Mouse (Mus musculus) midbrain, embryonic 13.5 days (tissue): ENCODE measurements around the gene Gm11444. TPM values are rescaled to one million over a fixed set of nuclear protein-coding genes. Genes with fewer than 3 reads are reported as not detected.

Experiments
- ATAC-seq: fragments of 200-750 bp; cut with Nextera tagmentation; 2 replicates; pipeline ENCODE4 v1.8.0; 2017; ENCODE audit warnings: mild to moderate bottlenecking, moderate TSS enrichment, moderate library complexity
- H3K27ac ChIP-seq: fragments of 300-500 bp; sonication (generic); 2 replicates; pipeline ENCODE4 v1.5.1; 2015; ENCODE audit warnings: inconsistent platforms, mild to moderate bottlenecking, moderate library complexity
- H3K27me3 ChIP-seq: fragments of 300-500 bp; sonication (generic); 2 replicates; pipeline ENCODE4 v1.6.1; 2015; ENCODE audit warnings: mild to moderate bottlenecking, inconsistent platforms
- H3K36me3 ChIP-seq: fragments of 300-500 bp; sonication (generic); 2 replicates; pipeline ENCODE4 v1.6.1; 2015; ENCODE audit warnings: mild to moderate bottlenecking, inconsistent platforms
- H3K4me1 ChIP-seq: fragments of 300-500 bp; sonication (generic); replicated peaks from 2 replicates; pipeline ENCODE4 v1.6.1; 2015; ENCODE audit warnings: inconsistent platforms
- H3K4me2 ChIP-seq: fragments of 300-500 bp; sonication (generic); replicated peaks from 2 replicates; pipeline ENCODE4 v1.6.1; 2015; ENCODE audit warnings: moderate library complexity, mild to moderate bottlenecking, inconsistent platforms
- H3K4me3 ChIP-seq: fragments of 300-500 bp; sonication (generic); replicated peaks from 2 replicates; pipeline ENCODE4 v1.5.1; 2015; ENCODE audit warnings: mild to moderate bottlenecking, inconsistent platforms
- H3K9ac ChIP-seq: fragments of 300-500 bp; sonication (generic); replicated peaks from 2 replicates; pipeline ENCODE4 v1.6.1; 2015; ENCODE audit warnings: mild to moderate bottlenecking, inconsistent platforms
- H3K9me3 ChIP-seq: fragments of 300-500 bp; sonication (generic); 2 replicates; pipeline ENCODE4 v1.6.1; 2016; ENCODE audit warnings: mild to moderate bottlenecking, inconsistent platforms
- WGBS: fragments of 180-500 bp; shearing (Covaris S2); methylation state at CpG from one replicate; pipeline ENCODE4 v1.1.7; 2015; 5-methylcytosine and 5-hydroxymethylcytosine counted together
- polyA plus RNA-seq: library from polyadenylated mRNA; unstranded; fragments of >200 nt; fragmentation: Nextera tagmentation; extraction: Ambion mirVana; gene quantifications from 2 replicates; pipeline ENCODE4 v1.2.1, GENCODE M21; 2015

Gm11444 gene
- polyA plus RNA-seq, 1 experiment from 2014 or later = not detected

DNA sequence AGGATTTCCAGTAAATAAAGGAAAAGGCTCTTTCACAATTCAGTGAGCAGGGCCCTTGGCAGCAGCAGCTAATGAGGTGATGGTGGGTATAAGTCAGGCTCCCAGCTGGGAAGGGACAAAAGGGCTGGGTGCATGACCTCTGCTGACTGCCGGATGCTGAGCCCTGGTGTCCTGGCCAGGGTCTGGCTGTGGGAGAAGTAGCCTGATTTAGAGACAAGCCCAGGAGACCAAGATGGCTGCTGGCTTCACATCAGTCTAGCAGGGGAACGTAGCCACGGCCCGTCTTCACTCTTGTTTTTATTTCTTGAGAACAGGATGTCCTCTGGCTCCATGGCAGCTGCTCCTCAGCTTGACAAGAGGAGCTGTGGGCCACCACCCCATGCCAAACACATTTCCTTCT lies 3.6 kb downstream of the Gm11444 start:
- Histone ChIP-seq H3K4me3 (no peak overlapping the region), H3K9ac (no peak overlapping the region), H3K27ac (no peak overlapping the region), H3K36me3 (no peaks in the 10 kb centered on the region), H3K27me3 (peaks cover 70% of the 10 kb centered on the region), H3K9me3 (no peaks in the 10 kb centered on the region), H3K4me2 (no peak overlapping the region), H3K4me1 (peaks cover 28% of the 10 kb centered on the region)
- WGBS = 54% methylated on average over 4 of the region's 4 CpGs
- ATAC-seq = no peak

DNA sequence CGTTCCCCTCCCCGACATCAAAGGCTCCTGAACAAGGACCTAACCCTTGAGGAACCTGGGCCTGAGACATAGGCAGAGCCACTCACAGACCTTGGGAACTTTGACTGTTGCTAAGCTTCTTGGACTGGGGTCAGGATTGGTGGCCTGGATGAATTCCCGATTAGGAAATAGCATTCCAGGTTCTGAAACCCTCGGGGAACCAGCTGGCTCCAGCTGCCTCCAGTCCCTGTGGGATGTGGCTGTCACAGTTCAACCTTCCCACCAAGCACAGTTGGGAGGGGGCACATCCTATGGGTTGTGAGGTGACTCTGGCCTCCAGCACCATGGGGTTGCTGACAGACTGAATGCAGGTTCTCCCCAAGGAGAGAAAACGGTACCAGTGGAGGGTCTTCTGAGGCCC lies 4.2 kb downstream of the Gm11444 start:
- Histone ChIP-seq H3K4me3 (no peak overlapping the region), H3K9me3 (no peaks in the 10 kb centered on the region), H3K9ac (no peak overlapping the region), H3K27me3 (peaks cover 76% of the 10 kb centered on the region), H3K4me1 (peaks cover 29% of the 10 kb centered on the region), H3K36me3 (no peaks in the 10 kb centered on the region), H3K27ac (no peak overlapping the region), H3K4me2 (no peak overlapping the region)
- ATAC-seq = no peak
- WGBS = 48% methylated on average over 5 of the region's 5 CpGs

DNA sequence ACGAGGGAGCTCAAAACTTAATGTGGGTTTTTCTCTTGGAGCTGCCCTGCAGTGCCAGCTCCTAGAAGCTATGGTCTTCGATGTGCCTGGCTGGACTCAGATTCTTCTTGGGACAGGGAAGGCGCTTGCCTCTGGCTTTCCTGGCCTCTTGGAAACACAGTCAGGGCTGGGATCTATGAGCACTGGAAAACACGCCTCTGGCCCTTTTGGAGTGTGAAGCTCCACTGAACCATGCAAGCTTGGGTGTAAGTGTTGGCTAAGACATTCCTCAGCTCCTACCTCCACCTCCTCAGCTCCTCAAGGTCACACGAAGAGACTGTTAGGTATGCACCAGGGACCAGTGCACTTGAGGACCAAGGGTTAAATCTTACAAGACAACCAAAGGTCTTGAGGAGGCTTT lies 5.2 kb downstream of the Gm11444 start:
- peaks cover 82% of the 10 kb centered on the region for H3K27me3 ChIP-seq
- peaks cover 36% of the 10 kb centered on the region for H3K4me1 ChIP-seq
- no peak for ATAC-seq
- H3K9ac ChIP-seq = no peak overlapping the region
- WGBS = 40% methylated on average over 5 of the region's 5 CpGs
- H3K27ac ChIP-seq = no peak overlapping the region
- 0 out of 2 replicates have a peak overlapping the region, but pooled peaks have one; percentile 67 for H3K4me2 ChIP-seq
- H3K4me3 ChIP-seq = no peak overlapping the region
- H3K9me3 ChIP-seq = no peaks in the 10 kb centered on the region
- H3K36me3 ChIP-seq = no peaks in the 10 kb centered on the region

DNA sequence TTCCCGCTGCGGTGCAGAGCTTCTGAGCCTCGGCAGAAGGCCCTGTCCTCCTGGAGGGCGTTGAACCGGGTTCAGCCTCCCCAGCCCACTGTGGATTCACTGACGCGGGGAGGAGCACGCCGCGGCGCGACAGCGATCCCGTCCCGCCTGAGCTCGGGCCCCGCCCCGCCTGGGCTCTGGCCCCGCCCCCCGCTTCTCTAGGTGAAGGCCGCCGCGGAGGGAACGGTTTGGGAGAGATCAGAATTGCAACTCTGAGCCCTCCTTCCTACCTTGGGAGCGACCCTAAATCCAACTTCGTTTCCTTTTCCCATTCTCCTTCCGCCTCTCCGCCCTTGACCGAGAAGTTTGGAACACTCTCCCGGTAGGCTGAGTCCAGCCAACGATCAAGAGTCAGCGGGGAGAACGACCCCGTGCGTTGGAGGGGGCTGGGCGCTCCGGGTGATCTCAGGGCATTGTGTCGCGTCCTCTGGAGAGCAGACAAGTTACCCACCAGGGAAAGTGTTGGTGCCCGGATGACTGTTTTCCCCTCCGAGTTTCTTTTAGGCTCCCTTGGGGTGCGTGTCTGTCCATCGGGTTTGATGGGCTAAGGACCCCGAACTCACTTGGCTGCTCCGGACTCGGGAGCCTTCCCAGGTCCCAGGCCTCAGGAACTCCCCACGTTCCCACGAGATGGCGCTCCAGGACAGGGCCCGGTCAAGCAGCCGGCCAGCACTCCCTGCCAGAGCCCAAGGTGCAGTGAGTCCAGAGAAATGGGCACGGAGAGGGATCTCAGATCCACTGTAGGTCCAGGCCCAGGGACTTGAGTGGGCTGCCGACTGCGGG lies 5.8 kb downstream of the Gm11444 start:
- peak; percentile 44 for ATAC-seq
- Histone ChIP-seq H3K36me3 (no peaks in the 10 kb centered on the region), H3K4me3 (peak overlapping the region; percentile 41), H3K4me2 (peak overlapping the region; percentile 67), H3K27ac (no peak overlapping the region), H3K4me1 (peaks cover 36% of the 10 kb centered on the region), H3K27me3 (peaks cover 86% of the 10 kb centered on the region), H3K9ac (peak overlapping the region; percentile 40), H3K9me3 (no peaks in the 10 kb centered on the region)
- under 1% methylated on average over 53 of the region's 54 CpGs for WGBS

DNA sequence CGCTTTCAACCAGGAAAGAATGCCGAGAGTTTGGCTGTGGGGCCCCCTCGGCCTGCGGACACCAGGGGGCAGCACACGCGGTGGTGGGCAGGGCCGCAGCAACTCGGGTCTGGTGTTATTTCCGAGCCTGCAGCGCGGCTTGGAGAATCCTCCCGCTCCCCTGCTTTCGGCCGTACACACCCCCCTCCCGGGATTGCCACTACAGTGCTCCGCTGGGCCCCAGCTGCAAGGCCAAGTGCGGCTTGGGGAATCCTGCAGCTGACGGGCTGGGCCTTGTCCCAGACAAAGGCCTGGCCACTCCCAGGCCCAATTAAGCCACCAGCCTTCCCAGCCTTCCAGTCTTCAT lies 6.8 kb downstream of the Gm11444 start:
- Histone ChIP-seq H3K4me3 (peak overlapping the region; percentile 41), H3K4me2 (peak overlapping the region; percentile 67), H3K9ac (0 out of 2 replicates have a peak overlapping the region, but pooled peaks have one; percentile 17), H3K36me3 (no peaks in the 10 kb centered on the region), H3K27ac (no peak overlapping the region), H3K4me1 (peaks cover 36% of the 10 kb centered on the region), H3K9me3 (no peaks in the 10 kb centered on the region), H3K27me3 (peaks cover 93% of the 10 kb centered on the region)
- WGBS = under 1% methylated on average over 18 of the region's 18 CpGs
- peak; percentile 55 for ATAC-seq

DNA sequence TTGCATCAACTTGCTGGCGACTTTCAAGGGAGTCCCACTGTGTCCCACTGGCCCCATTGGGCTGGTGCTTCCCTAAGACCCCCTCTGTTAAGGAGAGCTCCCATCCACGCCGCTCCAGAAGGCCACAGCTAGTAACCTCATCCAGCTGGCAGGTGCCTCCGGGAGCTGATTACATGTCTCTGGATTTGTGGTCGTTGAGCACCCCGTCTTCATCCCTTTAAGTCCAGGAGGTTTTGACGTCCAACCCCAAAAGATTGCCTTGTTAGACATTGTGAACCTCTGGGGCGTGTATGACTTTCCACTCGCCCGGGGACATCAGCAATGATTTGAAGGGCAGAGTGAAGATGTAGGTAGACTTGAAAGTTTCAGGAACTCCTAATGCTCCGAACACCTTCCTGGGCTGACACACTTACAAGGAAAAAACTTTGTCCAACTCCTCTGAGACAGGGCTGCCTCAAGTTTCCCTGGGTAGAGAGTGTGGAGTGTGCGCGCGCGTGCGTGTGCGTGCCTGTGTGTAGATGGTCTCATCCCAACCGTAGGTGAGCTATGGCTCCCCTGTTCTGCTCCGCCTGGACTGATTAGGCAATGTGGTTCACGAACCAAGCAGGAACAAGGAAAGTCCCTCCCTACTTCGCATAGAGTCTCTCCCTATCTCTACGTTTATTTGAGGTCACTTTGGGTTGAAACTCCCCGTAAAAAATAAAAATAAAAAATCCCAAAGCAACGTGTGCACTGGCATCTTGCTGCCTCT lies 7.4 kb downstream of the Gm11444 start:
- ATAC-seq = no peak
- Histone ChIP-seq H3K27ac (no peak overlapping the region), H3K9ac (0 out of 2 replicates have a peak overlapping the region, but pooled peaks have one; percentile 17), H3K4me3 (peak overlapping the region; percentile 41; the same call in 1 of the 2 replicates), H3K36me3 (no peaks in the 10 kb centered on the region), H3K27me3 (peaks cover 94% of the 10 kb centered on the region), H3K4me2 (peak overlapping the region; percentile 67), H3K9me3 (no peaks in the 10 kb centered on the region), H3K4me1 (peaks cover 41% of the 10 kb centered on the region)
- 5% methylated on average over 24 of the region's 24 CpGs for WGBS

DNA sequence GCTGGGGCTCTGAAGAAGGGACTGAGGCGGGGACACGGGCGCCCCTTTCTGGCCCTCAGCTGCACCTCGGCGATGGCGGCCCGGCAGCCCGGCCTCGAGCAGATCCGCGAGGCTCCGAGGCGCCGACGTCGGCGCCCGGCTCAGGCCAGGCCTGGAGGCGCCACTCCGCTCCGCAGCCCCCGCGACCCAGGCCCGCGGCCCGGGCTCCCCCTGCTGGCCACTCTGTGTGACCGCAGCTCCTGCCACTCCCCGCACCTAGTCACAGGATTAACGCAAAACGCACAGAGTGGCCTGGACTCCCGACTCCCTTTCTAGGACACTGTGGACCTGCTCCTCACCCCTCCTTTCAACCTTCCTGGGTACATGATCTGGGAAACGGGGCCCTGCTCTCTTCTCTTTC lies 8.2 kb downstream of the Gm11444 start:
- WGBS = under 1% methylated on average over 32 of the region's 32 CpGs
- Histone ChIP-seq H3K4me1 (peaks cover 44% of the 10 kb centered on the region), H3K4me2 (peak overlapping the region; percentile 56), H3K27ac (no peak overlapping the region), H3K27me3 (peaks cover 99% of the 10 kb centered on the region), H3K36me3 (no peaks in the 10 kb centered on the region), H3K9ac (peak overlapping the region; percentile 49; the same call in 1 of the 2 replicates), H3K4me3 (peak overlapping the region; percentile 35), H3K9me3 (no peaks in the 10 kb centered on the region)
- peak; percentile 73 for ATAC-seq

DNA sequence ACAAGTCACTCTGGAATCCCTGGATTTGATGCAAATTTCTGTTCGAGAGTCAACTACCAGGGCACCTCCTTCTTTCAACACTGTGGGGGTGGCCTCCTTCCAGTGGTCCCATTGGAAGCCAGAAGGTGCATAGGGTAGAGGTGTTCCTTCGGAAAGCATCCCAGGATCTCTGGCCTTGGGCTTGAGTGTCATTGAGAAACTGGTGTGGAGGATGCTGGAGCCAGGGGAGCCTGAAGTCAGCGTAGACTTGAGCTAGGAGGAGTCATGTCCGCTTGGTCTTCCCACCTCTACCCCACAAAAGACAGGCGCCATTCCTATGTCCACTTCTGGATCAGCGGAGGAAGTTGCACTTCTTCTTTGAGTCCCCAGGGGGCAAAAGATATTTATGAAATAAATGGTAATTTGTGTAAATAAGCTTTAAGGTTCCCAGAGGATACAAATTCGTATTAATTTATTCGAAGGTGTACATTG lies 8.9 kb downstream of the Gm11444 start:
- Histone ChIP-seq H3K4me1 (peaks cover 44% of the 10 kb centered on the region), H3K27me3 (peaks cover 99% of the 10 kb centered on the region), H3K27ac (no peak overlapping the region), H3K4me2 (no peak overlapping the region; the same call in 1 of the 2 replicates), H3K9ac (no peak overlapping the region), H3K4me3 (no peak overlapping the region), H3K9me3 (no peaks in the 10 kb centered on the region), H3K36me3 (no peaks in the 10 kb centered on the region)
- no peak for ATAC-seq
- 8% methylated on average over 8 of the region's 8 CpGs for WGBS

DNA sequence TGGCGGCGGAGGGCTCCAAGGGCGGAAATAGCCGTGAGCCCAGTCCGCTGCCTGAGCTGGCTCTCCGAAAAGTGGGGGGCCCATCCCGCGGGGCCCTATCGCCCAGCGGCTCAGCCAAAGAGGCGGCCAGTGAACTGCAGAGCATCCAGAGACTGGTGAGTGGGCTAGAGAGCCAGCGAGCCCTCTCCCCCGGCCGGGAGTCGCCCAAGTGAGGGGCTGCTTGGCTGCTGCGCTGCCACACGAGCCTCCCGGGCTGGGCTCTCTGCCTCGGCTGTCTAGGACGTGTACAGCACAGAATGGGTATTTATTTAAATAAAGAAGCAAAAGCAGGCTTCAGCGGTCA lies 9.4 kb downstream of the Gm11444 start:
- Histone ChIP-seq H3K4me3 (peak overlapping the region; percentile 7; the same call in 1 of the 2 replicates), H3K36me3 (no peaks in the 10 kb centered on the region), H3K9me3 (no peaks in the 10 kb centered on the region), H3K4me1 (peaks cover 44% of the 10 kb centered on the region), H3K27ac (no peak overlapping the region), H3K4me2 (peak overlapping the region; percentile 32), H3K9ac (no peak overlapping the region), H3K27me3 (peaks cover 99% of the 10 kb centered on the region)
- WGBS = under 1% methylated on average over 21 of the region's 21 CpGs
- no peak for ATAC-seq

DNA sequence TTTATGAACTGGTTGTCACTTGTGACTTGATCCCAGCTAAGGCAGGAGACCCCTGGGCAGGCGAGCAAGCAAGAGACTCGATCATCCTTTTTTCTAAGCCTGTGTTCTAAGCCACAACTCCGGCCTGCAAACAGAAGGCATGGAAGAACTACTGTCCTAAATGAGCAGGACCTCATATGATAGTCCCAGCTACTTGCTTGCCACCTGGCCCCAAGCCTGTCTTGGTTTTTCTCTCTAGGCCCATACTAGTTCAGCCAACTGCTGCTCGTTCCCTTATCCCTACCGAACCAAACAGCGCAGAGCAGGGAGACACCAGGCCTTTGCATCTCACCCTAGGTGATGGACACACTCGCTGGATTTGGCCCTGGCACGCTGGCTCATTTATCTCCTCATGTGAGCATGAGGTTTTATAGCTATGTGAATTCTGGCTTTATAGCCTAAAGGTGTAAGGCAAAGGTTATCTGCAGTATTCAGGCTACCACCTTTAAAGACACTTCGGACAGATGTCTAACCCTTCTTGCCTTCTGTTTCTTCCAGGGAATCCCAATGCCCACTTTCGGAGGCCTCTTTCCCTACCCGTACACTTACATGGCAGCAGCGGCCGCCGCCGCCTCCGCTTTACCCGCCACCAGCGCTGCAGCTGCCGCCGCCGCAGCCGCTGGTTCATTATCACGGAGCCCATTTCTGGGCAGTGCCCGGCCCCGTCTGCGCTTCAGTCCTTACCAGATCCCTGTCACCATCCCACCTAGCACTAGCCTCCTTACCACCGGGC lies 9.9 kb downstream of the Gm11444 start:
- Histone ChIP-seq H3K4me3 (peak overlapping the region; percentile 7; the same call in 1 of the 2 replicates), H3K36me3 (no peaks in the 10 kb centered on the region), H3K27ac (no peak overlapping the region), H3K4me2 (peak overlapping the region; percentile 32), H3K27me3 (peaks cover 99% of the 10 kb centered on the region), H3K4me1 (peaks cover 44% of the 10 kb centered on the region), H3K9ac (no peak overlapping the region), H3K9me3 (no peaks in the 10 kb centered on the region)
- ATAC-seq = no peak
- 2% methylated on average over 27 of the region's 27 CpGs for WGBS

DNA sequence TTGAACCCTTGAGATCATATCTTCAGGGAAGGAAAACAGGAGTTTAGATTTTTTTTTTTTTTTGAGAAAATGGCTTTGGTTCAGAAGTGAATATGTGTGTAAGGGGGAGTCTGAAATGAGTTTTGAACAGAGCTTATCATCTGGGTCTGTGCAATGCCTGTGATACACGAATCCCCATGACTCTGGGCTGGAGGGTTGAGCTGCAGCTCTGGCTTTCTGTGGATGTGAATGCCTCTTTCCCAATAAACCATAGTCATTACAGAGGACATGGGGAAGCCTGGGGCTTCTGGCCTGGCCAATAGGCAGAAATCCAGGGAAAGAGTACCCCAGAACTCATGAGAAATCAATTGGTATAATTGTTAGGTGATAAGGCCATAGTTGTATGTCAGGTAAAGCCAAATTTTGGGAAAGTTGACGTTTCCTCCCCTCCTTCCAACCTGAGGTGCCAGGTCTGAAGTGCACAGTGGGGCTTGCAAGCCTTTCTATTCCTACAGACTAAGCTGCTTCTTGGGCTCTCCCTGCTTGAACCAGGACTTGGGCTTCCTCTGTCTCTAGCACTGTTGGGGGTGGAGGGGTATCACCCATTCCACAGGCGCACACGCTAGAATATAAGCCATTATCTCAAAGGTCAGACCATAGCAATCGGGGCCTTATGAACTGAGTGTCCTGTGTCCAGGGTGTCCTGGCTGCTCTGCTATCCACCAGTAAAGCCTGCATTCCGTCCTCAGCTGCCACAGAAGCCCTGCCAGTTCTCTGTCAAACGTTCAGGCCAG lies 10.7 kb downstream of the Gm11444 start:
- no peak overlapping the region for H3K9ac ChIP-seq
- no peak overlapping the region for H3K4me2 ChIP-seq
- WGBS = 5% methylated on average over 7 of the region's 7 CpGs
- H3K4me3 ChIP-seq = no peak overlapping the region
- H3K27me3 ChIP-seq = peaks cover 99% of the 10 kb centered on the region
- no peaks in the 10 kb centered on the region for H3K36me3 ChIP-seq
- H3K4me1 ChIP-seq = peaks cover 44% of the 10 kb centered on the region
- ATAC-seq = no peak
- H3K27ac ChIP-seq = no peak overlapping the region
- H3K9me3 ChIP-seq = no peaks in the 10 kb centered on the region
